Comparison of ENCODE assay signal across 13 mouse cellular contexts in genomic region chr14:74851866-74852265, GRCm38 (mm10).
DNase-seq lines count a peak whose midpoint lies in the region; ATAC-seq and TF ChIP-seq lines count a peak whose summit lies in the region.
"Had no signal": no experiment of that assay in that cellular context is flagged by ENCODE, and none has a peak within 500 bp of the region (broad histone marks: within the 10 kb centered on the region; RNA-seq: fewer than 3 reads in every experiment).

No protein-coding gene starts in this region.

- DNase-seq in heart, postnatal 0 days (ENCODE audit: low spot score) = no peak
- DNase-seq in heart, adult 2 months = no peak
- peak; percentile 60 for DNase-seq in brain, embryonic 14.5 days (ENCODE audit: low read depth)
- no peak for DNase-seq in embryo, embryonic 11 days
- DNase-seq in cerebellum, postnatal 4 days (ENCODE audit: low spot score in 2 of 2) = no peak
- DNase-seq: cerebellum, postnatal 25 days; heart, adult 18-20 months; kidney, postnatal 14 days; right cerebral cortex, postnatal 25 days had no signal

- no peak overlapping the region for H3K4me2 ChIP-seq in heart, postnatal 0 days (ENCODE audit: low read depth, low read length)
- H3K4me2 ChIP-seq in forebrain, embryonic 13.5 days = no peak overlapping the region
- H3K4me2 ChIP-seq in limb, embryonic 12.5 days = no peak overlapping the region

- no peak for TF ChIP-seq CTCF in heart, postnatal 0 days (IDR thresholded peaks at IDR 0.05; ENCODE audit: low read depth)
- no peak for TF ChIP-seq CTCF in heart, adult 2 months (IDR thresholded peaks at IDR 0.05)
- TF ChIP-seq CTCF in brain, embryonic 14.5 days (IDR thresholded peaks at IDR 0.05; ENCODE audit: borderline replicate concordance, extremely low read depth, insufficient read depth, insufficient read length) = no peak

- peaks cover 50% of the 10 kb centered on the region for H3K4me1 ChIP-seq in heart, postnatal 0 days (ENCODE audit: control insufficient read depth, insufficient read depth)
- peaks cover 20% of the 10 kb centered on the region for H3K4me1 ChIP-seq in heart, adult 2 months (ENCODE audit: control insufficient read depth, insufficient read depth, low read length)
- H3K4me1 ChIP-seq in forebrain, embryonic 13.5 days = peaks cover 23% of the 10 kb centered on the region
- H3K4me1 ChIP-seq in limb, embryonic 12.5 days (replicated peaks) = peaks cover 39% of the 10 kb centered on the region

- peaks cover 15% of the 10 kb centered on the region for H3K36me3 ChIP-seq in heart, postnatal 0 days (replicated peaks; ENCODE audit: control insufficient read depth, insufficient read depth, low read length)
- peaks cover 20% of the 10 kb centered on the region for H3K36me3 ChIP-seq in heart, adult 2 months (ENCODE audit: control insufficient read depth, insufficient read depth, low read length)
- no peaks in the 10 kb centered on the region for H3K36me3 ChIP-seq in forebrain, embryonic 13.5 days (ENCODE audit: poor library complexity, severe bottlenecking)
- peaks cover 16% of the 10 kb centered on the region; the same call in 1 of the 2 replicates for H3K36me3 ChIP-seq in limb, embryonic 12.5 days

- H3K9ac ChIP-seq in heart, postnatal 0 days (replicated peaks; ENCODE audit: low read depth, low read length) = no peak overlapping the region
- no peak overlapping the region for H3K9ac ChIP-seq in heart, adult 2 months (ENCODE audit: low read depth, low read length)
- H3K9ac ChIP-seq in forebrain, embryonic 13.5 days = no peak overlapping the region
- H3K9ac ChIP-seq in limb, embryonic 12.5 days (replicated peaks) = no peak overlapping the region

- intact Hi-C loops in heart, adult 2 months (cut with DNase I) = loop anchor here (2.0 kb wide), 1 partner anchor 15 kb away; no protein-coding TSS in a partner anchor

- H3K9me3 ChIP-seq in heart, postnatal 0 days (replicated peaks; ENCODE audit: control insufficient read depth, low read length) = no peaks in the 10 kb centered on the region
- H3K9me3 ChIP-seq in forebrain, embryonic 13.5 days (replicated peaks) = no peaks in the 10 kb centered on the region
- H3K9me3 ChIP-seq in limb, embryonic 12.5 days = no peaks in the 10 kb centered on the region

- H3K79me2 ChIP-seq in heart, adult 2 months (replicated peaks; ENCODE audit: control insufficient read depth, insufficient read depth, low read length) = no peaks in the 10 kb centered on the region

- TF ChIP-seq POLR2A in heart, adult 2 months (IDR thresholded peaks at IDR 0.05; ENCODE audit: insufficient read depth, low read depth, low read length) = no peak
- TF ChIP-seq POLR2A in brain, embryonic 14.5 days (IDR thresholded peaks at IDR 0.05; ENCODE audit: borderline replicate concordance, extremely low read depth, insufficient read depth, insufficient read length, poor library complexity, severe bottlenecking) = no peak

- no peak overlapping the region for H3K4me3 ChIP-seq in heart, postnatal 0 days (ENCODE audit: low read depth, low read length)
- H3K4me3 ChIP-seq in heart, adult 2 months = no peak overlapping the region
- no peak overlapping the region for H3K4me3 ChIP-seq in forebrain, embryonic 13.5 days
- H3K4me3 ChIP-seq in limb, embryonic 12.5 days (replicated peaks) = no peak overlapping the region

- no peak for ATAC-seq in heart, postnatal 0 days (ENCODE audit: insufficient read depth, low read depth)
- ATAC-seq in forebrain, embryonic 13.5 days = no peak
- ATAC-seq in limb, embryonic 12.5 days (ENCODE audit: insufficient number of reproducible peaks, insufficient read depth, low FRiP score, low TSS enrichment, low read depth) = no peak
- ATAC-seq in megakaryocyte-erythroid progenitor cell, adult 5-6 weeks (replicated peaks; ENCODE audit: low FRiP score, low TSS enrichment, poor library complexity, severe bottlenecking) = no peak
- ATAC-seq: lung, postnatal 0 days had no signal

- TF ChIP-seq EP300 in heart, postnatal 0 days (IDR thresholded peaks at IDR 0.05; ENCODE audit: low read depth) = no peak
- TF ChIP-seq EP300 in heart, adult 2 months (IDR thresholded peaks at IDR 0.05; ENCODE audit: insufficient read depth, low read depth, low read length) = no peak

- H3K27ac ChIP-seq in heart, postnatal 0 days (ENCODE audit: low read depth) = peak overlapping the region; percentile 79; the same call in 1 of the 2 replicates
- H3K27ac ChIP-seq in heart, adult 2 months = no peak overlapping the region; the same call in 1 of the 2 replicates
- peak overlapping the region; percentile 5; the same call in 1 of the 2 replicates for H3K27ac ChIP-seq in forebrain, embryonic 13.5 days
- H3K27ac ChIP-seq in limb, embryonic 12.5 days = peak overlapping the region; percentile 54

- no peaks in the 10 kb centered on the region for H3K27me3 ChIP-seq in heart, postnatal 0 days (ENCODE audit: control insufficient read depth, insufficient read depth, low read length)
- H3K27me3 ChIP-seq in heart, adult 2 months (ENCODE audit: control insufficient read depth, insufficient read depth, low read length) = no peaks in the 10 kb centered on the region
- no peaks in the 10 kb centered on the region for H3K27me3 ChIP-seq in forebrain, embryonic 13.5 days
- no peaks in the 10 kb centered on the region for H3K27me3 ChIP-seq in limb, embryonic 12.5 days

- WGBS in heart, postnatal 0 days = 44% methylated on average over 9 of the region's 9 CpGs
- WGBS in heart, adult 2 months = 46% methylated on average over 9 of the region's 9 CpGs
- WGBS in forebrain, embryonic 13.5 days = 39% methylated on average over 9 of the region's 9 CpGs
- WGBS in limb, embryonic 12.5 days = 55% methylated on average over 9 of the region's 9 CpGs
